Mouse (Mus musculus): ENCODE results near the gene Cacna1b.

DNA sequence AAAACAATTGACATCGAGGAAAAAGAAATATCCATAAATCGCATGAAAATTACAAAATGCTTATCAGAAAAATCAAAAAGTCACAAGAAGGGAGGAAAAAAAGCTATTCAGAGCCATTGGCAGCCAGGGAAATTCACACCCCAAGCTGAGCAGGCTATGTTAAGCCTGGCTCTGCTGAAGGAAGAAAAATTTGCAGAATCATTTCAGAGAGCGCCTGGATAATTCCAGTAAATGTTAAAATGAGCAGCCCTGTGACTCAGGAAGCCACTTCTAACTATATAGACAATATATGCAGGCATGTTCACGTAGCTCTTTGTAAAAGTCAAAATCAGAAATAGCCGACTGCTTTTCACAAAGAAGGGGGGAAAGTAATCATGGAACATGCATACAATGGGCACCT, 23.3 kb downstream of the Cacna1b start:
- TF ChIP-seq EP300 (IDR thresholded peaks at IDR 0.05; ENCODE audit: low read depth): no peak
- TF ChIP-seq CTCF (IDR thresholded peaks at IDR 0.05; ENCODE audit: low read depth): no peak

Measured in heart, postnatal 0 days (tissue).